ENCODE assay signal across 12 mouse cellular contexts in the genomic region with DNA sequence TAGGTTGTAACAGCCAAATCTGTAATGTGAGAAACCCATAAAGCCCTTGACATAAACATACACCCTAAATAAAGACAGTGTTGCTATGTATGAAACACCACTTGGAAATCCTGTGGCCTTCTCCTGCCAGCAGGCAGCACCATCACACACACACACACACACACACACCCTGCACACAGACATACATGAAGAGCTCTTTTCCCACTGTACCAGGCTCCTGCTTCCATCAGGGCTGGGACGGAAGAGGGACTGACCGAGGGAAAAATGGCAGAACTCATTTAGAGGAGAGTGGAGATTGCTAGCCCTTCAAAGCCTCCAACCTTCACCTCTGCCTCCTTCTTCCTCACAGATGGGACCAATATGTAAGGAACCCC.
DNase-seq lines count a peak whose midpoint lies in the region; ATAC-seq lines count a peak whose summit lies in the region.
"Had no signal": no experiment of that assay in that cellular context is flagged by ENCODE, and none has a peak within 500 bp of the region (broad histone marks: within the 10 kb centered on the region; RNA-seq: fewer than 3 reads in every experiment).

No protein-coding gene starts in this region.

- H3K4me1 ChIP-seq in heart, embryonic 10.5 days = peaks cover 15% of the 10 kb centered on the region
- H3K4me1 ChIP-seq in forebrain, embryonic 15.5 days = peaks cover 9% of the 10 kb centered on the region
- peaks cover 32% of the 10 kb centered on the region for H3K4me1 ChIP-seq in limb, embryonic 15.5 days

- H3K4me2 ChIP-seq in forebrain, embryonic 15.5 days (replicated peaks) = no peak overlapping the region; the same call in 1 of the 2 replicates
- no peak overlapping the region for H3K4me2 ChIP-seq in limb, embryonic 15.5 days

- H3K4me3 ChIP-seq in heart, embryonic 10.5 days = no peak overlapping the region
- H3K4me3 ChIP-seq in forebrain, embryonic 15.5 days = no peak overlapping the region
- no peak overlapping the region for H3K4me3 ChIP-seq in limb, embryonic 15.5 days
- H3K4me3 ChIP-seq: myocyte had no signal

- H3K9me3 ChIP-seq in heart, embryonic 10.5 days = peaks cover 14% of the 10 kb centered on the region
- no peaks in the 10 kb centered on the region for H3K9me3 ChIP-seq in forebrain, embryonic 15.5 days
- H3K9me3 ChIP-seq in limb, embryonic 15.5 days = 0 out of 2 replicates have a peak, but pooled peaks cover 6% of the 10 kb centered on the region

- no peaks in the 10 kb centered on the region for H3K27me3 ChIP-seq in heart, embryonic 10.5 days (ENCODE audit: insufficient read depth, poor library complexity, severe bottlenecking)
- H3K27me3 ChIP-seq in forebrain, embryonic 15.5 days = no peaks in the 10 kb centered on the region
- no peaks in the 10 kb centered on the region for H3K27me3 ChIP-seq in limb, embryonic 15.5 days

- H3K36me3 ChIP-seq in heart, embryonic 10.5 days = no peaks in the 10 kb centered on the region
- H3K36me3 ChIP-seq in forebrain, embryonic 15.5 days = no peaks in the 10 kb centered on the region
- H3K36me3 ChIP-seq in limb, embryonic 15.5 days = no peaks in the 10 kb centered on the region

- peak overlapping the region; percentile 36; the same call in 1 of the 2 replicates for H3K27ac ChIP-seq in heart, embryonic 10.5 days
- H3K27ac ChIP-seq in forebrain, embryonic 15.5 days (replicated peaks) = no peak overlapping the region
- peak overlapping the region; percentile 92 for H3K27ac ChIP-seq in limb, embryonic 15.5 days

- peak; percentile 29; the same call in 1 of the 2 replicates for ATAC-seq in forebrain, embryonic 15.5 days (replicated peaks)
- ATAC-seq in limb, embryonic 15.5 days (ENCODE audit: insufficient number of reproducible peaks, low FRiP score, low TSS enrichment, low read depth) = peak; percentile 22; the same call in 1 of the 2 replicates

- WGBS in heart, embryonic 10.5 days = 67% methylated on average over 2 of the region's 2 CpGs
- WGBS in forebrain, embryonic 15.5 days = 58% methylated on average over 2 of the region's 2 CpGs
- 43% methylated on average over 2 of the region's 2 CpGs for WGBS in limb, embryonic 15.5 days

- H3K9ac ChIP-seq in forebrain, embryonic 15.5 days (replicated peaks) = no peak overlapping the region
- no peak overlapping the region for H3K9ac ChIP-seq in limb, embryonic 15.5 days

- DNase-seq in heart, embryonic 10.5 days (ENCODE audit: low spot score) = no peak
- no peak for DNase-seq in heart, postnatal 25 days (ENCODE audit: low spot score)
- DNase-seq in NIH3T3 (ENCODE audit: low read depth) = peak; percentile 54
- DNase-seq in left cerebral cortex, postnatal 25 days (ENCODE audit: low spot score in 2 of 2) = no peak
- DNase-seq in right cerebral cortex, postnatal 10 days (ENCODE audit: low spot score in 2 of 2) = no peak
- no peak for DNase-seq in kidney, postnatal 36 days
- DNase-seq: kidney, postnatal 14 days; lung, postnatal 14 days; thymus, adult 18-20 months had no signal

- intact Hi-C loops in heart, postnatal 25 days (cut with DNase I) = no loop called here
- intact Hi-C loops in left cerebral cortex, postnatal 25 days (cut with DNase I) = no loop called here
